Mouse (Mus musculus) liver, embryonic 16.5 days (tissue): ENCODE data around the gene Spsb4. TPM values are rescaled to one million over a fixed set of nuclear protein-coding genes. Genes with fewer than 3 reads are reported as not detected.

Experiments used
- ATAC-seq: fragments of 200-750 bp; cut with Nextera tagmentation; 2 replicates; pipeline ENCODE4 v1.8.0; 2017; ENCODE audit warnings: low read depth, mild to moderate bottlenecking, moderate number of reproducible peaks, moderate library complexity
- H3K27ac ChIP-seq: fragments of 300-500 bp; sonication (generic); 2 replicates; pipeline ENCODE4 v1.5.1; 2014; ENCODE audit warnings: mild to moderate bottlenecking, low read length
- H3K27me3 ChIP-seq: fragments of 300-500 bp; sonication (generic); 2 replicates; pipeline ENCODE4 v1.6.1; 2014; ENCODE audit warnings: low read depth, low read length, mixed read lengths; ENCODE audit not compliant: control insufficient read depth, insufficient read depth
- H3K36me3 ChIP-seq: fragments of 300-500 bp; sonication (generic); 2 replicates; pipeline ENCODE4 v1.6.1; 2014; ENCODE audit warnings: mild to moderate bottlenecking; ENCODE audit not compliant: control insufficient read depth, insufficient read depth
- H3K4me1 ChIP-seq: fragments of 300-500 bp; sonication (generic); 2 replicates; pipeline ENCODE4 v1.6.1; 2014; ENCODE audit warnings: low read depth, low read length, mixed read lengths; ENCODE audit not compliant: control insufficient read depth
- H3K4me2 ChIP-seq: fragments of 300-500 bp; sonication (generic); 2 replicates; pipeline ENCODE4 v1.6.1; 2014; ENCODE audit warnings: low read depth, low read length, mixed read lengths
- H3K4me3 ChIP-seq: fragments of 300-500 bp; sonication (generic); 2 replicates; pipeline ENCODE4 v1.5.1; 2014; ENCODE audit warnings: low read depth, mild to moderate bottlenecking, low read length
- H3K9ac ChIP-seq: fragments of 300-500 bp; sonication (generic); 2 replicates; pipeline ENCODE4 v1.6.1; 2014; ENCODE audit warnings: low read depth, low read length
- H3K9me3 ChIP-seq: fragments of 300-500 bp; sonication (generic); replicated peaks from 2 replicates; pipeline ENCODE4 v1.6.1; 2016; ENCODE audit warnings: low read length; ENCODE audit not compliant: control insufficient read depth
- WGBS: fragments of 180-500 bp; shearing (Covaris S2); extraction: QIAGEN DNeasy Blood & Tissue Kit; methylation state at CpG from one replicate; pipeline ENCODE4 v1.1.7; 2014; ENCODE audit not compliant: insufficient replicate concordance; 5-methylcytosine and 5-hydroxymethylcytosine counted together
- polyA plus RNA-seq: library from polyadenylated mRNA; unstranded; fragments of >200 nt; fragmentation: Nextera tagmentation; extraction: Ambion mirVana; gene quantifications from 2 replicates; pipeline ENCODE4 v1.2.1, GENCODE M21; 2015

Gene Spsb4
- polyA plus RNA-seq, 1 experiment from 2014 or later: 2.3 TPM

GRCm38 (mm10) chr9:96916076-96916475, 102.6 kb downstream of the Spsb4 start:
- Histone ChIP-seq H3K9me3 (no peaks in the 10 kb centered on the region), H3K9ac (no peak overlapping the region), H3K27me3 (no peaks in the 10 kb centered on the region; the same call in none of the 2 replicates), H3K4me2 (no peak overlapping the region), H3K4me1 (no peaks in the 10 kb centered on the region), H3K27ac (no peak overlapping the region), H3K4me3 (no peak overlapping the region), H3K36me3 (no peaks in the 10 kb centered on the region)
- WGBS: 54% methylated on average over 7 of the region's 7 CpGs
- no peak for ATAC-seq

GRCm38 (mm10) chr9:96914851-96915250, 103.8 kb downstream of the Spsb4 start:
- ATAC-seq: no peak
- Histone ChIP-seq H3K36me3 (no peaks in the 10 kb centered on the region), H3K4me1 (no peaks in the 10 kb centered on the region), H3K9ac (no peak overlapping the region), H3K9me3 (no peaks in the 10 kb centered on the region), H3K27me3 (no peaks in the 10 kb centered on the region; the same call in none of the 2 replicates), H3K27ac (no peak overlapping the region), H3K4me2 (no peak overlapping the region), H3K4me3 (no peak overlapping the region)
- 67% methylated on average over 6 of the region's 6 CpGs for WGBS

DNA sequence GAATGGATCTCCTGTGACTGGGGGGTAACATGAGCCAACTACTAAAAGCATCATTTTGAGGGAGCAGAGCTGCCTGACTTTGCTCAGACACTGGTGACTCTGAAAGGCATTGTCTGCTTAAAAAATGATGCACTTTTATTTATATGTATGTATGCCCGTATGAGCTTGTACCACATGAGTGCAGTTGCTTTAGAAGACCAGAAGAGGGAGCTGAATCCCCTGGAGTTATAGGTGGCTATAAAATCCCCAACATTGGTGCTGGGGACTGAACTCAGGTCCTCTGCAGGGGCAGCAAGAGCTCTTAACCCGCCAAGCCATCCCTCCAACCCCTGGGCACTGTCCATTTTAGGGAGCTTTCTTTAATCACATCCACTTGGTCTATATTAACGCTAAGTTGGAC, 104.6 kb downstream of the Spsb4 start:
- Histone ChIP-seq H3K36me3 (no peaks in the 10 kb centered on the region), H3K4me1 (no peaks in the 10 kb centered on the region), H3K9ac (no peak overlapping the region), H3K9me3 (no peaks in the 10 kb centered on the region), H3K4me3 (no peak overlapping the region), H3K27me3 (no peaks in the 10 kb centered on the region; the same call in none of the 2 replicates), H3K4me2 (no peak overlapping the region), H3K27ac (no peak overlapping the region)
- 63% methylated on average over 3 of the region's 3 CpGs for WGBS
- no peak for ATAC-seq

- no peaks in the 10 kb centered on the region for H3K9me3 ChIP-seq
- H3K4me3 ChIP-seq: no peak overlapping the region
- H3K9ac ChIP-seq: no peak overlapping the region
- H3K27ac ChIP-seq: no peak overlapping the region
- no peak overlapping the region for H3K4me2 ChIP-seq
- H3K27me3 ChIP-seq: no peaks in the 10 kb centered on the region; the same call in 1 of the 2 replicates
- ATAC-seq: no peak
- H3K4me1 ChIP-seq: no peaks in the 10 kb centered on the region
- no peaks in the 10 kb centered on the region for H3K36me3 ChIP-seq
- WGBS: 51% methylated on average over 1 of the region's 1 CpGs
Observed at GRCm38 (mm10) chr9:96909503-96909902, 109.1 kb downstream of the Spsb4 start.

GRCm38 (mm10) chr9:96908737-96909136, 109.9 kb downstream of the Spsb4 start:
- Histone ChIP-seq H3K27me3 (no peaks in the 10 kb centered on the region; the same call in 1 of the 2 replicates), H3K9me3 (no peaks in the 10 kb centered on the region), H3K36me3 (no peaks in the 10 kb centered on the region), H3K9ac (no peak overlapping the region), H3K4me2 (no peak overlapping the region), H3K4me1 (no peaks in the 10 kb centered on the region), H3K27ac (no peak overlapping the region), H3K4me3 (no peak overlapping the region)
- ATAC-seq: no peak
- 62% methylated on average over 2 of the region's 2 CpGs for WGBS

DNA sequence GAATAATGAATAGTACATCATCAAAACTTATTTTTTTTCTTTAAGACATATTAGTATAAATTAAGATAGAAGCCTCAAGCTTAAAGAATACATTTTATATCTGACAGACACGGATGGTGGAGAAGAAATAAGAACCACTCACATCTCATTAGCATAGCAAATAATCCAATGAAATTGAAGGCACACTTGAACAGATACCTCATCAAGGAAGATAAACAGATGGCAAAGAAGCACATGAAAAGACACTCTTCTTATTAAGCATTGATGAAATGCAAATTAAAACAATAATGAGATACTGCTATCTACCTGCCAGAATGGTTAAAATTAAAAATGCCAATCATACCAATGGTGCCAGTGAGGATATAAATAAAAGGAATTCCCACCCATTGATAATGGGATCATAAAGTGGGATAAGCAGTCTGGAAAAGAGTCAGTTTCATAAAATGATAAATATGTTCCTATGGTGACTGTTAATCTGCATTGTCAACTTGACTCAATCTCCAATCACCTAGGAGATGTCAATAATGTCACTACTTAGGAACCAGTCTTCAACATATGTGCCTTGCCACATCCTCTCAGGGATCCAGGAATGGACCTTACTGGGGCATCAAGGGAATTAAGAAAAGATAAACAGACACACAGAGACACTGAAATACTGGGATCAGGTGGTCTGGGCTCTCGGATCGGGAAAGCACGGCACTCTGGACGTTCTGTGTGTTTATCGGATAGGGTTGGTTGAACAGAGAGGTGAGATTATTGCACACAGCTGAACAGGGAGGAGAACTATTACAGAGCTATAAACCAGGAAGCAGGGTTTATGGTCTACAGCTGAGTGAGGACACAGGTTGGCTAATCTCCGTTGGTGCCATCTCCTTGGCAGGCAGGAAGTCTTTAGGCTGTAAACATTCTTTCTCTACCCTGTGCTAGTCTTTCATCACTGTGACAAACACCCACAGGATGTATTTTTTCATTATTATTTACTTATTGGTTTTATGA, 114.0 kb downstream of the Spsb4 start:
- ATAC-seq: no peak
- Histone ChIP-seq H3K36me3 (no peaks in the 10 kb centered on the region), H3K4me1 (no peaks in the 10 kb centered on the region), H3K9ac (no peak overlapping the region), H3K27me3 (no peaks in the 10 kb centered on the region), H3K9me3 (no peaks in the 10 kb centered on the region), H3K27ac (no peak overlapping the region), H3K4me2 (no peak overlapping the region), H3K4me3 (no peak overlapping the region)
- WGBS: 72% methylated on average over 7 of the region's 7 CpGs

GRCm38 (mm10) chr9:96899717-96900116, 118.9 kb downstream of the Spsb4 start:
- H3K27me3 ChIP-seq: no peaks in the 10 kb centered on the region
- no peak overlapping the region; the same call in 1 of the 2 replicates for H3K27ac ChIP-seq
- H3K9ac ChIP-seq: no peak overlapping the region
- H3K9me3 ChIP-seq: no peaks in the 10 kb centered on the region
- WGBS: 23% methylated on average over 5 of the region's 5 CpGs
- no peaks in the 10 kb centered on the region for H3K36me3 ChIP-seq
- no peaks in the 10 kb centered on the region for H3K4me1 ChIP-seq
- no peak; the same call in 1 of the 2 replicates for ATAC-seq
- H3K4me3 ChIP-seq: no peak overlapping the region
- no peak overlapping the region for H3K4me2 ChIP-seq

GRCm38 (mm10) chr9:96899004-96899403, 119.6 kb downstream of the Spsb4 start:
- H3K9me3 ChIP-seq: no peaks in the 10 kb centered on the region
- no peak overlapping the region for H3K27ac ChIP-seq
- no peak overlapping the region for H3K9ac ChIP-seq
- no peaks in the 10 kb centered on the region for H3K36me3 ChIP-seq
- no peaks in the 10 kb centered on the region for H3K27me3 ChIP-seq
- no peak for ATAC-seq
- no peak overlapping the region for H3K4me2 ChIP-seq
- H3K4me3 ChIP-seq: no peak overlapping the region
- H3K4me1 ChIP-seq: no peaks in the 10 kb centered on the region

DNA sequence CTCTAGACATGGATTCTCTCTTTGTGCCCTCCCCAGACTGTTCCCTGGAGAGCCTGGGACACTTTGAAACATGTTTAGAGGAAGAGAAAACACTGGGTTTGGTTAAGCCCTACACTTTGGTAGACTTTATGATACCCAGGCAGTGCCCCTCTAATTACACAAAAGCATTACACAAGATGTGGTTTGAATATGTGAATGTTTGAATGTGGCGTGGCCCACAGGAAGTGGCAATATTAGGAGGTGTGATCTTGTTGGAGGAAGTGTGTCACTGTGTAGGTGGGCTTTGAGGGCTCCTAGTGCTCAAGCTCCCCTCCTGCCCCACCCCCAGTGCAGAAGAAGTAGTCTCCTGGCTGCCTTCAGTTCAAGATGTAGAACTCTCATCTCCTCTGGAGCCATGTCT, 122.0 kb downstream of the Spsb4 start:
- no peaks in the 10 kb centered on the region for H3K27me3 ChIP-seq
- H3K36me3 ChIP-seq: no peaks in the 10 kb centered on the region
- no peaks in the 10 kb centered on the region for H3K9me3 ChIP-seq
- H3K27ac ChIP-seq: 0 out of 2 replicates have a peak overlapping the region, but pooled peaks have one; percentile 1
- H3K9ac ChIP-seq: no peak overlapping the region
- no peak for ATAC-seq
- H3K4me1 ChIP-seq: no peaks in the 10 kb centered on the region; the same call in 1 of the 2 replicates
- H3K4me3 ChIP-seq: no peak overlapping the region
- WGBS: 45% methylated on average over 1 of the region's 1 CpGs
- H3K4me2 ChIP-seq: no peak overlapping the region
